Mouse (Mus musculus) MEL (cell line): ENCODE measurements around the gene Ssna1. TPM values are rescaled to one million over a fixed set of nuclear protein-coding genes. Genes with fewer than 3 reads are reported as not detected.
A peak's percentile ranks its signal among the peaks of the same experiment; 100 is the strongest.

Experiments
- DNase-seq: peaks from one replicate; pipeline ENCODE4 v3.0.0; 2011; ENCODE audit warnings: low read depth, low spot score
- H3K27ac ChIP-seq: 2 replicates; pipeline ENCODE4 v1.5.1; 2012; ENCODE audit warnings: low read depth, mild to moderate bottlenecking, control low read depth, low read length, moderate library complexity; ENCODE audit not compliant: control insufficient read depth
- H3K27me3 ChIP-seq, 2 experiments: fragments of 150-350 bp in 1 of 2; sonication (generic) in 1 of 2; 2 replicates each; pipeline ENCODE4 v1.6.1; 2012; ENCODE audit warnings: low read length in 2 of 2, mild to moderate bottlenecking in 2 of 2, improper control_type of control experiment in 1 of 2, moderate library complexity in 1 of 2; ENCODE audit not compliant: insufficient read depth in 2 of 2, control insufficient read depth in 1 of 2
- H3K36me3 ChIP-seq, 2 experiments: 2 replicates each; pipeline ENCODE4 v1.6.1; 2012 to 2014; ENCODE audit warnings: low read length in 2 of 2, improper control_type of control experiment in 1 of 2, inconsistent platforms in 1 of 2, mild to moderate bottlenecking in 1 of 2; ENCODE audit not compliant: insufficient read depth in 2 of 2, control insufficient read depth in 1 of 2
- H3K4me1 ChIP-seq, 2 experiments: fragments of 150-350 bp in 1 of 2; sonication (generic) in 1 of 2; 2 replicates each; pipeline ENCODE4 v1.6.1; 2012; ENCODE audit warnings: low read length in 2 of 2, improper control_type of control experiment in 1 of 2, mild to moderate bottlenecking in 1 of 2; ENCODE audit not compliant: insufficient read depth in 2 of 2, control insufficient read depth in 1 of 2
- H3K4me3 ChIP-seq, 2 experiments: fragments of 150-350 bp in 1 of 2; sonication (generic) in 1 of 2; 2 replicates each; pipeline ENCODE4 v1.5.1; 2012; ENCODE audit warnings: low read depth in 2 of 2, low read length in 2 of 2, mild to moderate bottlenecking in 2 of 2, moderate library complexity in 2 of 2, control low read depth in 1 of 2, improper control_type of control experiment in 1 of 2; ENCODE audit not compliant: control insufficient read depth in 1 of 2, insufficient read depth in 1 of 2
- H3K79me2 ChIP-seq: 2 replicates; pipeline ENCODE4 v1.6.1; 2012; ENCODE audit warnings: mild to moderate bottlenecking, low read length, moderate library complexity; ENCODE audit not compliant: control insufficient read depth, poor library complexity, insufficient read depth
- H3K9ac ChIP-seq: 2 replicates; pipeline ENCODE4 v1.6.1; 2012; ENCODE audit warnings: low read depth, mild to moderate bottlenecking, control low read depth, low read length, moderate library complexity; ENCODE audit not compliant: control insufficient read depth, poor library complexity, severe bottlenecking
- H3K9me3 ChIP-seq: fragments of 150-350 bp; sonication (generic); replicated peaks from 2 replicates; pipeline ENCODE4 v1.6.1; 2012; ENCODE audit warnings: mild to moderate bottlenecking, low read length, improper control_type of control experiment, moderate library complexity; ENCODE audit not compliant: insufficient read depth
- CHD2 ChIP-seq: IDR thresholded peaks from 2 replicates; pipeline ENCODE4 v1.6.1; 2011; ENCODE audit warnings: low read length, improper control_type of control experiment
- CTCF ChIP-seq, 3 experiments: IDR thresholded peaks in 2 of 3; conservative IDR thresholded peaks in 1 of 3; 2 replicates each; pipeline ENCODE4 v1.5.1; 2011 to 2012; ENCODE audit warnings: low read length in 3 of 3, low read depth in 2 of 3, mild to moderate bottlenecking in 2 of 3, improper control_type of control experiment in 1 of 3, inconsistent platforms in 1 of 3, mixed read lengths in 1 of 3, moderate library complexity in 1 of 3; ENCODE audit not compliant: control insufficient read depth in 1 of 3, insufficient read depth in 1 of 3, poor library complexity in 1 of 3, severe bottlenecking in 1 of 3
- ETS1 ChIP-seq: IDR thresholded peaks from 2 replicates; pipeline ENCODE4 v1.6.1; 2012; ENCODE audit warnings: low read depth, mild to moderate bottlenecking, inconsistent platforms, low read length, improper control_type of control experiment, moderate library complexity
- HCFC1 ChIP-seq: IDR thresholded peaks from 2 replicates; pipeline ENCODE4 v1.6.1; 2012; ENCODE audit warnings: low read depth, mild to moderate bottlenecking, inconsistent platforms, low read length, improper control_type of control experiment, moderate library complexity
- MAFK ChIP-seq: IDR thresholded peaks from 2 replicates; pipeline ENCODE4 v1.6.1; 2011; ENCODE audit warnings: low read depth, mild to moderate bottlenecking, low read length, improper control_type of control experiment, borderline replicate concordance
- MAX ChIP-seq: IDR thresholded peaks from 2 replicates; pipeline ENCODE4 v1.6.1; 2011; ENCODE audit warnings: low read length, improper control_type of control experiment
- MAZ ChIP-seq: IDR thresholded peaks from 2 replicates; pipeline ENCODE4 v1.6.1; 2012; ENCODE audit warnings: low read depth, mild to moderate bottlenecking, inconsistent platforms, low read length, improper control_type of control experiment
- MYC ChIP-seq: IDR thresholded peaks from 2 replicates; pipeline ENCODE4 v1.6.1; 2011; ENCODE audit warnings: low read depth, mild to moderate bottlenecking, low read length, improper control_type of control experiment, moderate library complexity
- POLR2AphosphoS2 ChIP-seq: IDR thresholded peaks from 2 replicates; pipeline ENCODE4 v1.6.1; 2011; ENCODE audit warnings: low read length, improper control_type of control experiment
- RAD21 ChIP-seq: IDR thresholded peaks from 2 replicates; pipeline ENCODE4 v1.6.1; 2011; ENCODE audit warnings: mild to moderate bottlenecking, low read depth, low read length, improper control_type of control experiment
- TAL1 ChIP-seq: IDR thresholded peaks from 2 replicates; pipeline ENCODE4 v1.6.1; 2012; ENCODE audit warnings: mild to moderate bottlenecking, inconsistent platforms, low read length, moderate library complexity, mixed read lengths
- TBP ChIP-seq: IDR thresholded peaks from 2 replicates; pipeline ENCODE4 v1.8.0; 2011; ENCODE audit warnings: low read depth, low read length, improper control_type of control experiment
- USF1 ChIP-seq: IDR thresholded peaks from 2 replicates; pipeline ENCODE4 v1.6.1; 2014; ENCODE audit warnings: low read depth, mild to moderate bottlenecking, inconsistent platforms, low read length, improper control_type of control experiment, moderate library complexity
- USF2 ChIP-seq, 2 experiments: IDR thresholded peaks; 2 replicates each; pipeline ENCODE4 v1.6.1; 2011 to 2012; ENCODE audit warnings: improper control_type of control experiment in 2 of 2, low read length in 2 of 2, borderline replicate concordance in 1 of 2, inconsistent platforms in 1 of 2, low read depth in 1 of 2, mild to moderate bottlenecking in 1 of 2; ENCODE audit not compliant: insufficient read depth in 1 of 2
- ZKSCAN1 ChIP-seq: IDR thresholded peaks from 2 replicates; pipeline ENCODE4 v1.6.1; 2012; ENCODE audit warnings: low read depth, mild to moderate bottlenecking, inconsistent platforms, low read length, improper control_type of control experiment, moderate library complexity
- polyA plus RNA-seq, 2 experiments: library from polyadenylated mRNA; stranded (reverse) in 1 of 2; unstranded in 1 of 2; fragments of >175 nt in 1 of 2; fragments of >200 nt in 1 of 2; gene quantifications; 2 replicates each; pipeline versions ENCODE4 v1.2.1 to v1.2.4; 2012; ENCODE audit warnings: low replicate concordance in 2 of 2, low read depth in 1 of 2; ENCODE audit not compliant: insufficient read length in 2 of 2, insufficient read depth in 1 of 2, missing spikeins in 1 of 2
- total RNA-seq: library from RNA; depleted of rRNA; stranded (reverse); fragments of 300-350 nt; gene quantifications from 2 replicates; pipeline ENCODE4 v1.2.3, GENCODE M21; 2012

The Ssna1 gene
- total and polyA plus RNA-seq, 3 experiments: 158 to 226 TPM; not detected in 1

GRCm38 (mm10) chr2:25291184-25292053, 19.2 kb upstream of the Ssna1 start:
- no peak for DNase-seq
- Histone ChIP-seq H3K9me3 (no peaks in the 10 kb centered on the region), H3K27me3 (no peaks in the 10 kb centered on the region), H3K79me2 (no peaks in the 10 kb centered on the region), H3K9ac (no peak overlapping the region), H3K27ac (no peak overlapping the region), H3K36me3 (peaks cover 0 to 6% of the 10 kb centered on the region in 2 experiments; a peak in 2 of 4 replicates), H3K4me1 (peaks cover 7 to 27% of the 10 kb centered on the region in 2 experiments), H3K4me3 (no peak overlapping the region)
- TF ChIP-seq CTCF (IDR thresholded peaks at IDR 0.05 in 2 of 3, conservative IDR thresholded peaks at IDR 0.05 in 1 of 3; ENCODE audit: control insufficient read depth in 1 of 3, insufficient read depth in 1 of 3, low read depth in 2 of 3, low read length in 3 of 3, poor library complexity in 1 of 3, severe bottlenecking in 1 of 3) (peak in 2 of 3 experiments; percentile 17 to 25; a peak in 1 of 6 replicates), MYC (no peak), RAD21 (peak; percentile 2; the same call in 1 of the 2 replicates)

GRCm38 (mm10) chr2:25290816-25291130, 18.5 kb upstream of the Ssna1 start:
- Histone ChIP-seq H3K27me3 (no peaks in the 10 kb centered on the region), H3K4me1 (peaks cover 7 to 34% of the 10 kb centered on the region in 2 experiments), H3K79me2 (no peaks in the 10 kb centered on the region), H3K9me3 (no peaks in the 10 kb centered on the region), H3K36me3 (peaks cover 0 to 11% of the 10 kb centered on the region in 2 experiments; a peak in 2 of 4 replicates), H3K9ac (no peak overlapping the region), H3K4me3 (no peak overlapping the region), H3K27ac (no peak overlapping the region)
- TF ChIP-seq TAL1 (no peak), ZKSCAN1 (no peak)
- no peak for DNase-seq

DNA sequence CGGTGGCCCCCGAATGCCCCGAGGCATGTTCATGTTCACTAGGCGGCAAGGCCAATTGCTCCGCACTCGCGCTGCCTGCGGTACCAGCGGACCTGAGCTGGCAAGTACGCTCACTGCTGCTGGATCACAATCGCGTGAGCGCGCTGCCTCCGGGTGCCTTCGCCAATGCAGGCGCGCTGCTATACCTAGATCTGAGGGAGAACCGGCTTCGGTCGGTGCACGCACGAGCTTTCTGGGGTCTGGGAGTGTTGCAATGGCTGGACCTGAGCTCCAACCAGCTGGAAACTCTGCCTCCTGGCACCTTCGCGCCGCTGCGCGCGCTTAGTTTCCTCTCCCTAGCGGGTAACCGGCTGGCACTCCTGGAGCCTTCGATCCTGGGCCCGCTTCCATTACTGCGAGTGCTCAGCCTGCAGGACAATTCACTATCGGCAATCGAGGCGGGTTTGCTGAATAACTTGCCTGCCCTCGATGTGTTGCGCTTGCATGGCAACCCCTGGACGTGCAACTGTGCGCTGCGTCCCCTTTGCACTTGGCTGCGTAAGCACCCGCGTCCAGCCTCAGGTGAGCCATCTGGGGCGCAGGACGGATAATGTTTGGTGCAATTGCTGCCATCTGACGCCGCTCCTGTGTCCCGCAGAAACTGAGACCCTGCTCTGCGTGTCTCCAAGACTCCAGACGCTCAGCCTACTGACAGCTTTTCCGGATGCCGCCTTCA, 18.0 kb upstream of the Ssna1 start:
- H3K9me3 ChIP-seq: no peaks in the 10 kb centered on the region
- TF ChIP-seq MAX: no peak
- TF ChIP-seq USF2 (IDR thresholded peaks at IDR 0.05; ENCODE audit: borderline replicate concordance in 1 of 2, insufficient read depth in 1 of 2, low read depth in 1 of 2, low read length in 2 of 2): no peak
- TF ChIP-seq CHD2: no peak
- TF ChIP-seq MAZ: no peak
- TF ChIP-seq POLR2AphosphoS2: no peak
- TF ChIP-seq ETS1: no peak
- TF ChIP-seq MAFK: no peak
- TF ChIP-seq USF1: no peak
- no peak for TF ChIP-seq HCFC1
- TF ChIP-seq TBP: no peak
- peaks cover 7 to 35% of the 10 kb centered on the region in 2 experiments for H3K4me1 ChIP-seq
- H3K27me3 ChIP-seq: no peaks in the 10 kb centered on the region
- H3K79me2 ChIP-seq: no peaks in the 10 kb centered on the region
- H3K27ac ChIP-seq: no peak overlapping the region
- H3K9ac ChIP-seq: no peak overlapping the region
- H3K4me3 ChIP-seq: no peak overlapping the region
- peaks cover 0 to 11% of the 10 kb centered on the region in 2 experiments; a peak in 2 of 4 replicates for H3K36me3 ChIP-seq
- no peak for DNase-seq
